Mouse (Mus musculus): ENCODE data around the gene Mpp3.

- no peak for TF ChIP-seq CTCF (IDR thresholded peaks at IDR 0.05; ENCODE audit: insufficient read depth, low read depth, low read length)
- TF ChIP-seq POLR2A (IDR thresholded peaks at IDR 0.05; ENCODE audit: insufficient read depth, low read depth, low read length), result no peak
These were observed 16.8 kb downstream of the Mpp3 start for GRCm38 (mm10) chr11:102011510-102011909.

Data from olfactory bulb, adult 2 months (tissue).